Mouse (Mus musculus): ENCODE measurements around the gene Mmp8.

Mmp8 gene

DNA sequence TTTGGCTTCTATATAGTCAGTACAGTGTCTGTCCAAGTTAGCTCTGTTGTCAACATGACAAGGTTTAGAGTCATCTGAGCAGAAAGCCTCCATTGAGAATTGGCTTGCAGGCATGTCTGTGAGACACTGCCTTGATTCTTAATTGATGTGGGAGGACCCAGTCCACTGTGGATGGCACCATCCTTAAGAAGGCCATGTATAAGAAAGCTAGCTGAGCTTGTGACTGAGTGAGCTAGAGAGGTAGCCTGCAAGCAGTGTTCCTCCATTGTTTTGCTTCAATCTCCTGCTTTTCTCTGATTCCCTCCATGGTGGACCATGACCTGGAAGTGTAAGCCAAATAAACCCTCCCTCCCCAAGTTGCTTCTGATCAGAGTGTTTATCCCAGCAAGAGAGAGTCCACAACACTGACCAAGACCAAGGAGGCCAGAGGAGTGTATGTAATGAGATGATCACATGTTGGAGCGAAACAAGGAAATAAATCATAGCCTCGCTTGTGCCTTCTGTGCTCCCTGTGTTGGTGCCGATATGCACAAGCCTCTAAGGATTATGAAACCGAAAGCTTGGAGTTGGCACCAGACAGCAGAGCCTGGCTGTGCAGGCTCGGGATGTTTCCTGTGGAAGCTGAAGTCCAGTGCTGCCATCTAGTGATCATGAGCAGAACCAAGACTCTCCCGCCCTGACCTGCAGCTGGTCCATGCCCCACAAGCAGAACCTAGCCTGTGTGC lies 36.7 kb downstream of the Mmp8 start:
- DNase-seq: peak; percentile 92

DNA sequence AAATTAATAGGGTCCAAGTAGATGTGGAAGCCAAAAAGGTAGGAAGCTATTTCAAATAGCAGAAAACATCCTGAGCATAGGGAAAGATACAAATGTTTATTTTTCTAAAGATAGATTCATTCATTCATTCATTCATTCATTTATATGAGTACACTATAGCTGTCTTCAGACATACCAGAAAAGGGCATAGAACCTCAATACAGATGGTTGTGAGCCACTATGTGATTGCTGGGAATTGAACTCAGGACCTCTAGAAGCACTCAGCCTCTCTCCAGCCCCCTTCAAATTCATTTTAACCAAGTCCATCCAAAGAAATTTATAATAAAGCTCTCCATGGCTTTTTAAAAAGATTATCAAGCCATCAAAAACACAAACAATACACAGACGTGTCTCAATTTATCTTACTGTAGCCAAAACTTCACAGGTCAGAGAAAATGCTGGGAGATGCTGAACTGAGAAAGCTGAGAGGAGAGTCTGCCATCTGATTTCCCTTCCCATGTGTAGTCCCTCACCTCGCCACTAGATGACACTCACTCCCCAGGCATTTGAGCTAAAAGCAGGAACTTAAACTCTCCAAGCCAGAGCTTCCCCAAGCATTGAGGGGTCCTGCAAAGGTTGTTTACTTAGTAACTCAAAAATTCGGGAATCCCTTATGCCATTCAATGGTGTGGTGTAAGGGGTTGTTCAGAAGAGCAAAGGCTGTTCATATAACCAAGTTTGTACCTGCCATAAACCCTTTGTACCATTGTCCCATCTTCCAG lies 44.9 kb downstream of the Mmp8 start:
- peak; percentile 42 for DNase-seq

DNA sequence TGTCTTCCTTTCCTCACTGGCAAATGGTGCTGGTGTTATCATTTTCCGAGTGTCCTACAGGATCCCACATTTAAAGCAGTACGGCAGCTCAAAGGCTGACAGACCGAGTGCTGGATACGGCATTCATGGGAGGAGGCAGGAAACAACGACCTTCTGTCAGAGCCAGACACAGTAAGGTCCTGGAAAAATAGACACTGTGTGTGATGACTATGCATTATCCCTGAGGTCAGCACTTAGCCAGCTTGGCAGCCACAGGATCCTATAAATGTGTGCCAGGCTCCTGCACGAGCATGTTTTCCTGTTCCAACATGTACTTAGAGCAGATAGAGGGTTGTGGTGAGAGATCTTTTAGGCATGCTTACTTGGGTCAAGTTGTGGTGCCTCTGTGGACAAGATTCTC lies 45.7 kb downstream of the Mmp8 start:
- DNase-seq: no peak

DNA sequence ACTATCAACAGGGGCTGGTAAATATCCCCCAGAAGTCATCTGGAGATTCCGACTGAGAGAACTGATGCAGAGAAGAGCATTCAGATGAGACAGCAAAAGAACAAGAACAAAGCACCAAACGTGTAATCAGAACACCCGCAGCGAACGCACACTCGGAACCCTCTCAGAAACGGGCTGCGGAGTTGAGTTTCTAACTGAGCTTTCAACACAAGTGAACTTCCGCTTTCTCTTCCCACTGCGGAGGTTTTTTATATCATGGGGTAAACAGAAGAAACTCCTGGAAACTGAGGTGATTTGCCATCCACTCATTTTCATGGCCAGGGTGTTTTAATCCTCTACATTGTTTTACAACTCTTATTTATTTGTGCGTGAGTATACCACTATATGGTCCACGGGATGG lies 47.4 kb downstream of the Mmp8 start:
- no peak for DNase-seq

Measured in layer of hippocampus, adult 9-11 months (tissue).